Mouse (Mus musculus): ENCODE measurements around the gene Mrpl57. TPM values are rescaled to one million over a fixed set of nuclear protein-coding genes. Genes with fewer than 3 reads are reported as not detected.
"Not testable (repeated sequence)": the region's sequence is repeated elsewhere in the genome, so short reads cannot be mapped to it uniquely, and the experiment has no call there.

Gene Mrpl57
- polyA plus RNA-seq, 1 experiment from 2014 or later = 162 TPM

GRCm38 (mm10) chr14:57820839-57821238 is 5.2 kb upstream of the Mrpl57 start:
- Histone ChIP-seq H3K4me1 (peaks cover 5% of the 10 kb centered on the region; the same call in 1 of the 2 replicates), H3K9ac (replicated peaks) (no peak overlapping the region), H3K27ac (replicated peaks) (no peak overlapping the region), H3K27me3 (replicated peaks) (no peaks in the 10 kb centered on the region), H3K36me3 (no peaks in the 10 kb centered on the region), H3K4me2 (no peak overlapping the region), H3K4me3 (replicated peaks) (no peak overlapping the region), H3K9me3 (replicated peaks) (no peaks in the 10 kb centered on the region)
- WGBS = 89% methylated on average over 4 of the region's 4 CpGs
- no peak for ATAC-seq (ENCODE audit: low FRiP score)

- no peak for ATAC-seq (ENCODE audit: low FRiP score)
- peak overlapping the region; percentile 84 for H3K4me3 ChIP-seq (replicated peaks)
- 77% methylated on average over 1 of the region's 1 CpGs for WGBS
- no peaks in the 10 kb centered on the region for H3K27me3 ChIP-seq (replicated peaks)
- peak overlapping the region; percentile 93 for H3K9ac ChIP-seq (replicated peaks)
- H3K4me1 ChIP-seq = peaks cover 20% of the 10 kb centered on the region
- no peaks in the 10 kb centered on the region for H3K9me3 ChIP-seq (replicated peaks)
- H3K36me3 ChIP-seq = peaks cover 3% of the 10 kb centered on the region; the same call in 1 of the 2 replicates
- peak overlapping the region; percentile 91 for H3K4me2 ChIP-seq
- H3K27ac ChIP-seq (replicated peaks) = 0 out of 2 replicates have a peak overlapping the region, but pooled peaks have one; percentile 93
These were observed 1.2 kb downstream of the Mrpl57 start for GRCm38 (mm10) chr14:57827284-57827683.

GRCm38 (mm10) chr14:57833526-57833925 is 7.5 kb downstream of the Mrpl57 start:
- no peak for ATAC-seq (ENCODE audit: low FRiP score)
- 97% methylated on average over 2 of the region's 2 CpGs for WGBS
- H3K36me3 ChIP-seq = peaks cover 39% of the 10 kb centered on the region

GRCm38 (mm10) chr14:57835157-57835556 is 9.1 kb downstream of the Mrpl57 start:
- no peaks in the 10 kb centered on the region for H3K27me3 ChIP-seq (replicated peaks)
- no peak overlapping the region for H3K27ac ChIP-seq (replicated peaks)
- no peak overlapping the region for H3K4me2 ChIP-seq
- H3K9ac ChIP-seq (replicated peaks) = no peak overlapping the region
- no peaks in the 10 kb centered on the region for H3K4me1 ChIP-seq
- no peaks in the 10 kb centered on the region for H3K9me3 ChIP-seq (replicated peaks)
- no peak overlapping the region for H3K4me3 ChIP-seq (replicated peaks)
- 94% methylated on average over 10 of the region's 10 CpGs for WGBS
- ATAC-seq (ENCODE audit: low FRiP score) = no peak
- H3K36me3 ChIP-seq = peaks cover 50% of the 10 kb centered on the region

More at GRCm38 (mm10) chr14:57833526-57833925, 7.5 kb downstream of the Mrpl57 start:
- H3K27me3 ChIP-seq (replicated peaks) = no peaks in the 10 kb centered on the region
- H3K4me3 ChIP-seq (replicated peaks) = no peak overlapping the region
- no peaks in the 10 kb centered on the region for H3K9me3 ChIP-seq (replicated peaks)
- no peak overlapping the region for H3K27ac ChIP-seq (replicated peaks)
- H3K4me2 ChIP-seq = no peak overlapping the region
- H3K9ac ChIP-seq (replicated peaks) = no peak overlapping the region
- no peaks in the 10 kb centered on the region for H3K4me1 ChIP-seq

- H3K4me1 ChIP-seq = no peaks in the 10 kb centered on the region
- 94% methylated on average over 3 of the region's 3 CpGs for WGBS
- peaks cover 42% of the 10 kb centered on the region for H3K36me3 ChIP-seq
- no peaks in the 10 kb centered on the region for H3K27me3 ChIP-seq (replicated peaks)
- H3K9me3 ChIP-seq (replicated peaks) = no peaks in the 10 kb centered on the region
- no peak overlapping the region for H3K4me2 ChIP-seq
- H3K4me3 ChIP-seq (replicated peaks) = no peak overlapping the region
- H3K9ac ChIP-seq (replicated peaks) = no peak overlapping the region
- no peak for ATAC-seq (ENCODE audit: low FRiP score)
- H3K27ac ChIP-seq (replicated peaks) = no peak overlapping the region
These were observed 18.5 kb downstream of the Mrpl57 start for GRCm38 (mm10) chr14:57844535-57844934.

DNA sequence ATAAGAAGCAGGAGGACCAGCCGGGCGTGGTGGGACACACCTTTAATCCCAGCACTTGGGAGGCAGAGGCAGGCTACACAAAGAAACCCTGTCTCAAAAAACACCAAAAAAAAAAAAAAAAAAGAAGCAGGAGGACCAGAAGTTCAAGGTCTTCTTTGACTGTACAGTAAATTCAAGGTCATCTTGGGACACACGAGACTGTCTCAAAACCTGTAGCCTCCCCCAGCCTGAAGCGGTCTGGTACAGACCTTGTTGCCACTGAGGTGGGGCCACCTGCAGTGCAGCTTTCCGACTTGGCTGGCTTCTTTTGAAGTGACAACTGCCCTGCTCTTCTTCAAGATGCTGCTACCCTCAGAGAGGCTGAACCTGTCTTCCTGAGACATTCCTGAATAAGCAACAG is 22.0 kb downstream of the Mrpl57 start:
- WGBS = 80% methylated on average over 5 of the region's 5 CpGs
- H3K4me2 ChIP-seq; H3K27me3 ChIP-seq (replicated peaks); ATAC-seq (ENCODE audit: low FRiP score); H3K4me3 ChIP-seq (replicated peaks); H3K4me1 ChIP-seq; H3K27ac ChIP-seq (replicated peaks); H3K9ac ChIP-seq (replicated peaks); H3K9me3 ChIP-seq (replicated peaks): not testable (repeated sequence)
- H3K36me3 ChIP-seq = peaks cover 40% of the 10 kb centered on the region

- peaks cover 44% of the 10 kb centered on the region for H3K36me3 ChIP-seq
- no peak overlapping the region for H3K9ac ChIP-seq (replicated peaks)
- no peaks in the 10 kb centered on the region for H3K4me1 ChIP-seq
- H3K27me3 ChIP-seq (replicated peaks) = no peaks in the 10 kb centered on the region
- no peak overlapping the region for H3K4me3 ChIP-seq (replicated peaks)
- 99% methylated on average over 2 of the region's 2 CpGs for WGBS
- H3K27ac ChIP-seq (replicated peaks) = no peak overlapping the region
- no peaks in the 10 kb centered on the region for H3K9me3 ChIP-seq (replicated peaks)
- H3K4me2 ChIP-seq = no peak overlapping the region
- ATAC-seq (ENCODE audit: low FRiP score) = no peak
These were observed 22.6 kb downstream of the Mrpl57 start for GRCm38 (mm10) chr14:57848646-57849045.

DNA sequence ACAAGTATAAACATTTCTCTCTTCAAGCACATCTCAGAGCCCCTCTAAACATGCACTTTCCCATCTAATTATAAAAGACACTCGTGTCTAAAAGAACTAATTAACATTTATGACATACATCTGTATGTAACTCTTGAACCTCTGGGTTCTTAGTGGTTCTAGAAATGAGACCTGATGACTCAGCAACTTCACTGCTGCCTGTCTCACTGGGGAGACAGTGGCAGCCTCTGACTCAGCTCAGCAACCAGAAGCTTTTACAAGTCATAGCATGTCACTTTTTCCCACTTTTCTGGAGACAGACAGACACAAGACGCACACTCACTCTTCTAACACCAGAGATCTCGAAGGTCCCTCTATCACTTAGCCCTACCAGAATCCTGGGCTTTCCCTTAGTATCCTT is 24.3 kb downstream of the Mrpl57 start:
- Histone ChIP-seq H3K4me1 (no peaks in the 10 kb centered on the region), H3K27ac (replicated peaks) (no peak overlapping the region), H3K9me3 (replicated peaks) (no peaks in the 10 kb centered on the region), H3K36me3 (peaks cover 37% of the 10 kb centered on the region), H3K9ac (replicated peaks) (no peak overlapping the region), H3K4me2 (no peak overlapping the region), H3K27me3 (replicated peaks) (no peaks in the 10 kb centered on the region), H3K4me3 (replicated peaks) (no peak overlapping the region)
- no peak for ATAC-seq (ENCODE audit: low FRiP score)
- WGBS = 81% methylated on average over 3 of the region's 3 CpGs

DNA sequence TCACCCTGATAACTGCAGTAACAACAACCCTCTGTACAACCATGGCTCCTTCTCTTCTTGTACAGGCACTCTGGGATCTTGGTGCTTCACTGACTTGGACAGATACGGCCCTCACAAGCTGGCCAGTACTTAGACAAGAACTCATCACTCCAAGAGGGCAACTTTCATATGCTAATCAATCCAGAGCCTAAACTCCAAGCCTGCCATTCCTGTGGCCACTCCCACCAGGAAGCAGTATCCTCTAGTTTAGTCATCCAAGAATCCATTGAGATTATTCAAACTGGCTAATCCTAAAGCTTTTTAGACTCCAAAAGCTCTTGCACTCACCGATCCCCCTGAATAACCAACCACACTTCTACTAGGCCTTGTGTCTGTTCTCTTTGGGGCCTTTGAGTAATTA is 26.9 kb downstream of the Mrpl57 start:
- Histone ChIP-seq H3K27me3 (replicated peaks) (no peaks in the 10 kb centered on the region), H3K27ac (replicated peaks) (no peak overlapping the region), H3K4me2 (no peak overlapping the region), H3K9me3 (replicated peaks) (no peaks in the 10 kb centered on the region), H3K4me3 (replicated peaks) (no peak overlapping the region), H3K4me1 (no peaks in the 10 kb centered on the region), H3K36me3 (peaks cover 33% of the 10 kb centered on the region), H3K9ac (replicated peaks) (no peak overlapping the region)
- WGBS = 88% methylated on average over 2 of the region's 2 CpGs
- ATAC-seq (ENCODE audit: low FRiP score) = no peak

DNA sequence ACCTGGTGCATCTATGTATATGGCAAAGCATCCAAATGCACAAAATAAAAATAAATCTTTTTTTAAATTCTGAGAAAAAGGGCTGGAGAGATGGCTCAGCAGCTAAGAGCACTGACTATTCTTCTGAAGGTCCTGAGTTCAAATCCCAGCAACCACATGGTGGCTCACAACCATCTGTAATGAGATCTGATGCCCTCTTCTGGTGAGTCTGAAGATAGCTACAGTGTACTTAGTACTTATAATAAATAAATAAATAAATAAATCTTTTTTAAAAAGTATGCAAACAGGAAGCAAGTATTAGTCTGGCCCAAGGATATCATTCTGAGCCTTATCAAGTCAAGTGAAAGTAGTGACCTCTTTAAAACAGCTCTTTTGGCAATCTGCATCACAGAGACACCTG is 30.0 kb downstream of the Mrpl57 start:
- H3K9ac ChIP-seq (replicated peaks); H3K4me2 ChIP-seq; ATAC-seq (ENCODE audit: low FRiP score); H3K9me3 ChIP-seq (replicated peaks); H3K27ac ChIP-seq (replicated peaks); H3K4me1 ChIP-seq; H3K27me3 ChIP-seq (replicated peaks); H3K4me3 ChIP-seq (replicated peaks): not testable (repeated sequence)
- H3K36me3 ChIP-seq = peaks cover 40% of the 10 kb centered on the region

DNA sequence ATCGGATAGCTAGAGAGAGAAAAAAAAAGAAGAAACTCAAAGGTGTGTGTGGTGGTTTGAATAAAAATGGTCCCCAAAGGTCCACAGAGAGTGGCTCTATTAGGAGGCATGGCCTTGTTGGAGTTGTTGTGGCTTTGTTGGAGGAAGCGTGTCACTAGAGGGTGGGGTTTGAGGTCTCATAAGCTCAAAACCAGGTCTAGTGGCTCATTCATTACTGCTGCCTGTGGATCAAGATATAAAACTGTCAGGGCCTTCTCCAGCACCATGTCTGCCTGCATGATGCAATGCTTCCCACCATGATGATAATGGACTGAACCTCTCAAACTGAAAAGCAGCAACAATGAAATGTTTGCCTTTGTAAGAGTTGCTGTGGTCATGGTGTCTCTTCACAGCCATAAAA is 32.6 kb downstream of the Mrpl57 start:
- Histone ChIP-seq H3K4me2 (no peak overlapping the region), H3K4me3 (replicated peaks) (no peak overlapping the region), H3K27me3 (replicated peaks) (no peaks in the 10 kb centered on the region), H3K9me3 (replicated peaks) (no peaks in the 10 kb centered on the region), H3K4me1 (no peaks in the 10 kb centered on the region), H3K9ac (replicated peaks) (no peak overlapping the region), H3K36me3 (peaks cover 38% of the 10 kb centered on the region), H3K27ac (replicated peaks) (no peak overlapping the region)
- WGBS = 88% methylated on average over 2 of the region's 2 CpGs
- no peak for ATAC-seq (ENCODE audit: low FRiP score)

DNA sequence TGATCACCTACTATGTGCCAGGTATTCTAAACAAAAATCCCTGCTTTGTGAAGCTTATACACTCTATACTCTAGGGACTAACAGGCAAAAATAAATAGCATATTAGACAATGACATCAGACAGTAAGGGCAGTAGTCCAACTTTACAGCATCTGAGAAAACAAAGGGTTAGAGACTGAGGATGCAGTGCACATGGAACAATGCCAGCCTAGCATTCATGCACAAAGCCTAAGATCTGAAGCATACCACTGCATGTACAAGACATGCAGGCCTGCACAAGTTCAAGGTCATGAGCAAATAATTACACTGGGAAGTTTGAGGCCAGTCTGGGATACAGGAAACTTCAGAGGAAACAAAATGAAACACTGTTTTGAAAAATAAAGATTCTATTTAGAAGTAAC is 33.5 kb downstream of the Mrpl57 start:
- H3K27me3 ChIP-seq (replicated peaks) = no peaks in the 10 kb centered on the region
- H3K36me3 ChIP-seq = peaks cover 38% of the 10 kb centered on the region
- no peaks in the 10 kb centered on the region for H3K9me3 ChIP-seq (replicated peaks)
- H3K27ac ChIP-seq (replicated peaks) = no peak overlapping the region
- no peak overlapping the region for H3K4me3 ChIP-seq (replicated peaks)
- H3K4me1 ChIP-seq = no peaks in the 10 kb centered on the region
- H3K4me2 ChIP-seq = no peak overlapping the region
- no peak overlapping the region for H3K9ac ChIP-seq (replicated peaks)
- ATAC-seq (ENCODE audit: low FRiP score) = no peak

- Histone ChIP-seq H3K4me2 (no peak overlapping the region), H3K9ac (replicated peaks) (no peak overlapping the region), H3K27me3 (replicated peaks) (no peaks in the 10 kb centered on the region), H3K4me1 (no peaks in the 10 kb centered on the region), H3K9me3 (replicated peaks) (no peaks in the 10 kb centered on the region), H3K36me3 (peaks cover 48% of the 10 kb centered on the region), H3K4me3 (replicated peaks) (no peak overlapping the region), H3K27ac (replicated peaks) (no peak overlapping the region)
- ATAC-seq (ENCODE audit: low FRiP score) = no peak
- 88% methylated on average over 4 of the region's 4 CpGs for WGBS
These were observed 36.0 kb downstream of the Mrpl57 start for GRCm38 (mm10) chr14:57861987-57862412.

Data from neural tube, embryonic 15.5 days (tissue).